ENCODE assay signal across 22 mouse cellular contexts in genomic region chr15:100576810-100577209, GRCm38 (mm10). TPM values are rescaled to one million over a fixed set of nuclear protein-coding genes. Genes with fewer than 3 reads are reported as not detected.
DNase-seq lines count a peak whose midpoint lies in the region; TF ChIP-seq lines count a peak whose summit lies in the region.
"Had no signal": no experiment of that assay in that cellular context is flagged by ENCODE, and none has a peak within 500 bp of the region (broad histone marks: within the 10 kb centered on the region; RNA-seq: fewer than 3 reads in every experiment).

No protein-coding gene starts in this region.

- no peaks in the 10 kb centered on the region for H3K27me3 ChIP-seq in kidney, adult 2 months (replicated peaks; ENCODE audit: control insufficient read depth, insufficient read depth, low read length)
- H3K27me3 ChIP-seq: CH12.LX; embryonic facial prominence, embryonic 12.5 days; forebrain, embryonic 13.5 days; forebrain, embryonic 15.5 days; Patski had no signal

- 57% methylated on average over 6 of the region's 6 CpGs for WGBS in kidney, adult 2 months

- peaks cover 24% of the 10 kb centered on the region for H3K4me1 ChIP-seq in kidney, adult 2 months (ENCODE audit: control insufficient read depth, insufficient read depth, low read length)

- no peak for TF ChIP-seq POLR2A in kidney, adult 2 months (IDR thresholded peaks at IDR 0.05; ENCODE audit: low read depth, low read length)

- H3K36me3 ChIP-seq in kidney, adult 2 months (ENCODE audit: control insufficient read depth, insufficient read depth, low read length), result no peaks in the 10 kb centered on the region; the same call in 1 of the 2 replicates
- H3K36me3 ChIP-seq: embryonic facial prominence, embryonic 10.5 days; G1E had no signal

- no peak for TF ChIP-seq CTCF in kidney, adult 2 months (conservative IDR thresholded peaks at IDR 0.05; ENCODE audit: insufficient read depth, insufficient read length, low read depth, low read length)

- peak overlapping the region; percentile 70 for H3K27ac ChIP-seq in kidney, adult 2 months (ENCODE audit: insufficient read depth, low read depth, low read length)
- H3K27ac ChIP-seq: embryonic facial prominence, embryonic 10.5 days; embryonic facial prominence, embryonic 12.5 days; forebrain, embryonic 13.5 days; forebrain, embryonic 15.5 days had no signal

- peak; percentile 49 to 58 for DNase-seq in cerebellum, postnatal 10 days
- no peak for DNase-seq in cerebellum, adult 9-11 months
- peak; percentile 28 to 51 for DNase-seq in cerebellum, postnatal 25 days
- DNase-seq in cerebellum, postnatal 36 days, result no peak
- peak; percentile 65 for DNase-seq in kidney, adult 2 months
- DNase-seq in kidney, postnatal 4 days, result no peak
- DNase-seq: adrenal gland, adult 8-10 months; adrenal gland, postnatal 14 days; adrenal gland, postnatal 36 days; B cell, adult 2 months; cerebellum, adult 11-12 months; cerebellum, adult 9-10 months; forebrain, postnatal 0 days had no signal

- no peak overlapping the region for H3K4me3 ChIP-seq in kidney, adult 2 months (ENCODE audit: insufficient read depth, low read depth, low read length)
- H3K4me3 ChIP-seq: embryonic facial prominence, embryonic 10.5 days; embryonic facial prominence, embryonic 12.5 days; forebrain, embryonic 13.5 days; forebrain, embryonic 15.5 days had no signal

RNA-seq across cellular contexts. Expression of gene Pou6f1, which starts 23.0 kb away (rescaled TPM):
- polyA plus RNA-seq in kidney, adult 2 months (2012; rRNA removed), result 28.5 and 30.4 TPM in 2 replicates

RNA-seq across cellular contexts. Expression of gene Tfcp2, which starts 25.0 kb away (rescaled TPM):
- 18.7 and 20.6 TPM in 2 replicates for polyA plus RNA-seq in kidney, adult 2 months (2012; rRNA removed)

RNA-seq across cellular contexts. Expression of gene Dazap2, which starts 38.3 kb away (rescaled TPM):
- 578 and 812 TPM in 2 replicates for polyA plus RNA-seq in kidney, adult 2 months (2012; rRNA removed)

RNA-seq across cellular contexts. Expression of gene Smagp, which starts 59.9 kb away (rescaled TPM):
- 160 and 163 TPM in 2 replicates for polyA plus RNA-seq in kidney, adult 2 months (2012; rRNA removed)
- polyA plus RNA-seq: activated CD4-positive, CD25-positive, alpha-beta regulatory T cell, adult 4 months; CD4-positive, CD25-positive, alpha-beta regulatory T cell, adult 4 months had no signal

Comparison
In these comparisons a context has a peak if more than half of its experiments do, and no peak if none do; other contexts are left out.
1. DNase-seq: peak in cerebellum, postnatal 10 days (2 of 2), cerebellum, postnatal 25 days (2 of 2) and kidney, adult 2 months (single experiment); none in cerebellum, adult 9-11 months (single experiment), cerebellum, postnatal 36 days (0 of 2) and kidney, postnatal 4 days (0 of 2).